Mouse (Mus musculus): ENCODE measurements at regions not wholly inside any gene's neighbourhood (a gene's known extent, or its start where the extent isn't known, plus 50 kb on each side); places are given as distances from the start of the nearest gene placed in this dataset.

GRCm38 (mm10) chr10:39248486-39248885, 84.9 kb upstream of the Ccn6 start:
- TF ChIP-seq CTCF (IDR thresholded peaks at IDR 0.05; ENCODE audit: extremely low read depth, insufficient read depth, insufficient read length, insufficient replicate concordance): no peak
- no peak for TF ChIP-seq POLR2A (IDR thresholded peaks at IDR 0.05; ENCODE audit: low read depth, low read length)
